Mouse (Mus musculus): ENCODE data around the gene Gm10972.
"Not testable (repeated sequence)": the region's sequence is repeated elsewhere in the genome, so short reads cannot be mapped to it uniquely, and the experiment has no call there.

GRCm38 (mm10) chr3:94660841-94661240, 17.9 kb downstream of the Gm10972 start:
- TF ChIP-seq CTCF, EP300 (IDR thresholded peaks at IDR 0.05; ENCODE audit: low read depth): not testable (repeated sequence)

Measured in liver, embryonic 14.5 days (tissue).